Mouse (Mus musculus) midbrain, embryonic 15.5 days (tissue): ENCODE data around the gene Gm11569. TPM values are rescaled to one million over a fixed set of nuclear protein-coding genes. Genes with fewer than 3 reads are reported as not detected.
"Not testable (repeated sequence)": the region's sequence is repeated elsewhere in the genome, so short reads cannot be mapped to it uniquely, and the experiment has no call there.

Source experiments
- ATAC-seq: fragments of 200-750 bp; cut with Nextera tagmentation; replicated peaks from 2 replicates; pipeline ENCODE4 v1.8.0; 2017; ENCODE audit warnings: moderate TSS enrichment
- H3K27ac ChIP-seq: fragments of 300-500 bp; sonication (generic); 2 replicates; pipeline ENCODE4 v1.5.1; 2015; ENCODE audit warnings: mild to moderate bottlenecking, inconsistent platforms
- H3K27me3 ChIP-seq: fragments of 300-500 bp; sonication (generic); replicated peaks from 2 replicates; pipeline ENCODE4 v1.6.1; 2015; ENCODE audit warnings: inconsistent platforms
- H3K36me3 ChIP-seq: fragments of 300-500 bp; sonication (generic); replicated peaks from 2 replicates; pipeline ENCODE4 v1.6.1; 2015; ENCODE audit warnings: inconsistent platforms
- H3K4me1 ChIP-seq: fragments of 300-500 bp; sonication (generic); 2 replicates; pipeline ENCODE4 v1.6.1; 2015; ENCODE audit warnings: inconsistent platforms
- H3K4me2 ChIP-seq: fragments of 300-500 bp; sonication (generic); 2 replicates; pipeline ENCODE4 v1.6.1; 2015; ENCODE audit warnings: inconsistent platforms, mild to moderate bottlenecking, moderate library complexity
- H3K4me3 ChIP-seq: fragments of 300-500 bp; sonication (generic); 2 replicates; pipeline ENCODE4 v1.5.1; 2015; ENCODE audit warnings: mild to moderate bottlenecking, inconsistent platforms
- H3K9ac ChIP-seq: fragments of 300-500 bp; sonication (generic); 2 replicates; pipeline ENCODE4 v1.6.1; 2015; ENCODE audit warnings: mild to moderate bottlenecking, inconsistent platforms
- H3K9me3 ChIP-seq: fragments of 300-500 bp; sonication (generic); 2 replicates; pipeline ENCODE4 v1.6.1; 2016; ENCODE audit warnings: inconsistent platforms
- WGBS: fragments of 180-500 bp; shearing (Covaris S2); methylation state at CpG from one replicate; pipeline ENCODE4 v1.1.7; 2015; ENCODE audit warnings: mixed read lengths; 5-methylcytosine and 5-hydroxymethylcytosine counted together
- polyA plus RNA-seq: library from polyadenylated mRNA; unstranded; fragments of >200 nt; fragmentation: Nextera tagmentation; extraction: Ambion mirVana; gene quantifications from 2 replicates; pipeline ENCODE4 v1.2.1, GENCODE M21; 2015

The Gm11569 gene
- not detected in 2 replicates for polyA plus RNA-seq

DNA sequence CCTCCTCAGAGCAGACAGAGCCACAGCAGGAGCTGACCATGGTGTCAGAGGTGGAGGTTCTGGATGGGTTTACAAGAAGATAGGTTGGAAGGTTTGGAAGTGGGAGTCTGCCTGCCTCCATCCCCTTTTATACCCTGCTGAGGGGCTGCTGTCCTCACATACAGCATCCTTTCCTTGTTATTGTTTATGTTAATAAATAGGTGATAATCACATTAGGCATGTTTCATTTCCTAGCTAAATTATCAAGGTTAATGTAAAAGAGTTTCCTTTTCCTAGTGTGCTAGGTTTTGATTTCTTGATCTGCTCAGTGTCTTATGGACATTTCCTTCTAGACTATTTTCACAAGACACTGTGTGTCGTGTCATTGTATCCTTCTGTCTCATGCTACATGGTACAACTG lies at the start of gene Gm11569:
Gene Gm11569, minus strand, starts transcription at position 101 of the 400 bp plus-strand sequence.
- WGBS, result no CpG with 5 or more reads among the region's 1 CpGs
- not testable (repeated sequence) for H3K9me3 ChIP-seq, H3K4me1 ChIP-seq, H3K4me2 ChIP-seq, H3K27ac ChIP-seq, H3K36me3 ChIP-seq, H3K27me3 ChIP-seq, H3K4me3 ChIP-seq, H3K9ac ChIP-seq, ATAC-seq

DNA sequence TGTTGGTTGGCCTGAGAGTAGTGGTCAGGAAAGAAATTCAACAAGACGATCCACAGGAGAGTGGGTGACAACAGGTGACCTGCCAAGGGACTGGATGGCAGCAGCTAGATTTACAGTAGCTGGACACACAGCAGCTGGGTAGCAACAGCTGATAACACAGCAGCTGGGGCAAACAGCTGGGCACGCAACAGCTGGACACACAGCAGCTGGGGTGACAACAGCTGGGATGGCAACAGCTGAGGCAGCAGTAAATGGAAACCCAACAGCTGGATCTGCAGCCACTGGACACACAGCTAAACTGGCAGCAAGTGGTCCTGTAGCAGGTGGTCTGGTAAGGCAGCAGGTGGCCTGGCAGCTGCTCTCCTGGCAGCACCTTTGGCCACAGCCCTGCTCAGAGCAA lies 48.0 kb upstream of the Gm11569 start:
- H3K27ac ChIP-seq, result no peak overlapping the region
- no peak overlapping the region for H3K4me2 ChIP-seq
- no peak for ATAC-seq
- 95% methylated on average over 2 of the region's 2 CpGs for WGBS
- H3K9ac ChIP-seq, result no peak overlapping the region
- no peaks in the 10 kb centered on the region for H3K9me3 ChIP-seq
- H3K4me1 ChIP-seq, result no peaks in the 10 kb centered on the region
- H3K4me3 ChIP-seq, result no peak overlapping the region
- no peaks in the 10 kb centered on the region for H3K27me3 ChIP-seq
- H3K36me3 ChIP-seq, result no peaks in the 10 kb centered on the region

DNA sequence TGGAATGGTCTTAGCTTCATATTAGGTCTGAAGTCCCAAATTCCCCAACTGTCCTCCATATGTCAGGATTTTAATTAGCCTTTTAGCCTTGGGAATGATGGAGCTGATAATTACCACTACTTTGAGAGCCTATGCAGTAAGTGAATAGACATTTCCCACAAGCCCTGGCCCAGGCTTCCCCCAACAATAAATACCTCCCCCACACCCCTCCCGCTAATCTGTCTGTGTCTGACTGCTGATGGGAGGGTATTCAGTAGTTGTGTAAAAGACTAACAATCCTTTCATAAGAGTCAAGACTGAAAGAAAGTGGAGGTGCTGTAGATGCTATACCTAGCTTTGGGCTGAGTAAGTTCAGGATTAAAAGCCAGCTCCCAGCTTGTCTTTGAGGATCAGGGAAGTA lies 43.5 kb upstream of the Gm11569 start:
- Histone ChIP-seq H3K27ac (no peak overlapping the region), H3K27me3 (no peaks in the 10 kb centered on the region), H3K4me3 (no peak overlapping the region), H3K4me2 (no peak overlapping the region), H3K4me1 (no peaks in the 10 kb centered on the region), H3K9ac (no peak overlapping the region), H3K9me3 (no peaks in the 10 kb centered on the region), H3K36me3 (no peaks in the 10 kb centered on the region)
- ATAC-seq, result no peak
- 57% methylated on average over 1 of the region's 1 CpGs for WGBS

DNA sequence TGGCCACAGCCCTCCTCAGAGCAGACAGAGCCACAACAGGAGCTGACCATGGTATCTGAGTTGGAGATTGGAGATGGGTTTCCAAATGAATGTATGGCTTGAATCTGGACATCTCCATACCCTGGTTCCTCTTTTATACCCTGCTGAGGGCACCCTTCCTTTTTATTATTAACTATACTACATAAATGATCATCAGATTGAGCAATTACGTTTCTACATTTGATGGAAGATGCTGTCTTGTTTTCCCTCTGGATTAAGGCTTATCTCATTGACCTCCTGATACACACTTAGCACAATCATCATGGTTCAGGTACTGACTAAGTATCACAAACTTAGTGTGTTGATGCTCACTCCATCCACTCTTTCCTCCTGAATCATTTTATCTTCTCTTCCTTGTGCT lies 39.2 kb upstream of the Gm11569 start, which contains the start of gene 2300003K06Rik:
Gene 2300003K06Rik, minus strand, starts transcription at position 101 of the 400 bp plus-strand sequence.
- H3K36me3 ChIP-seq, result no peaks in the 10 kb centered on the region
- no peaks in the 10 kb centered on the region for H3K9me3 ChIP-seq
- no peak within 1 kb of the TSS for H3K9ac ChIP-seq
- H3K4me1 ChIP-seq, result no peaks in the 10 kb centered on the region
- H3K4me2 ChIP-seq, result no peak within 1 kb of the TSS
- no peaks in the 10 kb centered on the region for H3K27me3 ChIP-seq
- no peak for ATAC-seq
- H3K27ac ChIP-seq, result no peak within 1 kb of the TSS
- WGBS, result 76% methylated on average over 1 of the region's 1 CpGs
- H3K4me3 ChIP-seq, result no peak within 1 kb of the TSS

DNA sequence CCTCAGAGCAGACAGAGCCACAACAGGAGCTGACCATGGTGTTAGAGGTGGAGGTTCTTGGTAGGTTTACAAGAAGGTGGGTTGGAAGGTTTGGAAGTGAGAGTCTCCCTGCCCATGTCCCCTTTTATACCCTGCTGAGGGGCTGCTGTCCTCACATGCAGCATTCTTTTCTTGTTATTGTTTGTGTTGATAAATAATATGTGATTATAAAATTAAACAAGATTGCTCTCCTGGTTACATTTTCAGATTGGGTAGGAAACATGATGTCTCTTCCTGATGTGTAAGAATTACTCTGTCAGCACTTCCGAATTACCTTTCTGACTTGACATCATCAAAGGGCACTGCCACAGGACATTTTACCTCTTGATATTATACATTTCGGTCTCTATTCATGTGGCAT lies 16.8 kb upstream of the Gm11569 start, which contains the start of gene Gm11564:
Gene Gm11564, minus strand, starts transcription at position 101 of the 400 bp plus-strand sequence.
- ATAC-seq, H3K9ac ChIP-seq, H3K36me3 ChIP-seq, H3K27ac ChIP-seq, H3K4me3 ChIP-seq, H3K9me3 ChIP-seq, H3K4me2 ChIP-seq, H3K27me3 ChIP-seq, H3K4me1 ChIP-seq: not testable (repeated sequence)
- 90% methylated on average over 2 of the region's 2 CpGs for WGBS

DNA sequence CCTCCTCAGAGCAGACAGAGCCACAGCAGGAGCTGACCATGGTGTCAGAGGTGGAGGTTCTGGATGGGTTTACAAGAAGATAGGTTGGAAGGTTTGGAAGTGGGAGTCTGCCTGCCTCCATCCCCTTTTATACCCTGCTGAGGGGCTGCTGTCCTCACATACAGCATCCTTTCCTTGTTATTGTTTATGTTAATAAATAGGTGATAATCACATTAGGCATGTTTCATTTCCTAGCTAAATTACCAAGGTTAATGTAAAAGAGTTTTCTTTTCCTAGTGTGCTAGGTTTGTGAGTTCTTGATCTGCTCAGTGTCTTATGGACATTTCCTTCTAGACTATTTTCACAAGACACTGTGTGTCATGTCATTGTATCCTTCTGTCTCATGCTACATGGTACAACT lies 11.1 kb upstream of the Gm11569 start, which contains the start of gene Krtap4-13:
Gene Krtap4-13, minus strand, starts transcription at position 101 of the 400 bp plus-strand sequence.
- not testable (repeated sequence) for H3K27me3 ChIP-seq, H3K4me2 ChIP-seq, H3K27ac ChIP-seq, H3K9me3 ChIP-seq, H3K36me3 ChIP-seq, H3K4me1 ChIP-seq, H3K9ac ChIP-seq, H3K4me3 ChIP-seq, ATAC-seq

DNA sequence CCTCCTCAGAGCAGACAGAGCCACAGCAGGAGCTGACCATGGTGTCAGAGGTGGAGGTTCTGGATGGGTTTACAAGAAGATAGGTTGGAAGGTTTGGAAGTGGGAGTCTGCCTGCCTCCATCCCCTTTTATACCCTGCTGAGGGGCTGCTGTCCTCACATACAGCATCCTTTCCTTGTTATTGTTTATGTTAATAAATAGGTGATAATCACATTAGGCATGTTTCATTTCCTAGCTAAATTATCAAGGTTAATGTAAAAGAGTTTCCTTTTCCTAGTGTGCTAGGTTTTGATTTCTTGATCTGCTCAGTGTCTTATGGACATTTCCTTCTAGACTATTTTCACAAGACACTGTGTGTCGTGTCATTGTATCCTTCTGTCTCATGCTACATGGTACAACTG lies 5.6 kb upstream of the Gm11569 start, which contains the start of gene Gm11554:
Gene Gm11554, minus strand, starts transcription at position 101 of the 400 bp plus-strand sequence.
- not testable (repeated sequence) for H3K4me3 ChIP-seq, H3K9ac ChIP-seq, H3K36me3 ChIP-seq, H3K4me1 ChIP-seq, H3K4me2 ChIP-seq, H3K9me3 ChIP-seq, H3K27me3 ChIP-seq, H3K27ac ChIP-seq, ATAC-seq
- no CpG with 5 or more reads among the region's 1 CpGs for whole genome bisulfite sequencing

DNA sequence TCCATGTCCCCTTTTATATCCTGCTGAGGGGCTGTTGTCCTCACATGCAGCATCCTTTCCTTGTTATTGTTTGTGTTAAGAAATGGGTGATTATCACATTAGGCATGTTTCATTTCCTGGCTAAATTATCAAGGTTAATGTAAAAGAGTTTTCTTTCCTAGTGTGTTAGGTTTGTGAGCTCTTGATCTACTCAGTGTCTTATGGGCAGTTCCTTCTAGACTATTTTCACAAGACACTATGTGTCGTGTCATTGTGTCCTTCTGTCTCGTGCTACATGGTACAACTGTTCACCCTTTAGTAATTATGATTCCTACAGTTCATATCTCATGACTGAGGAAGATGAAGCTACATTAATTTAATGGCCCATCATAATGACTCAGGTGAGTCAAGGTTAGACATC lies 5.4 kb downstream of the Gm11569 start, which contains the start of gene Gm11596:
Gene Gm11596, minus strand, starts transcription at position 101 of the 400 bp plus-strand sequence.
- Histone ChIP-seq H3K9me3 (no peaks in the 10 kb centered on the region), H3K4me2 (no peak within 1 kb of the TSS), H3K9ac (no peak within 1 kb of the TSS), H3K4me1 (no peaks in the 10 kb centered on the region), H3K27ac (no peak within 1 kb of the TSS), H3K36me3 (no peaks in the 10 kb centered on the region), H3K27me3 (no peaks in the 10 kb centered on the region), H3K4me3 (no peak within 1 kb of the TSS)
- no peak for ATAC-seq
- WGBS, result 84% methylated on average over 2 of the region's 2 CpGs

DNA sequence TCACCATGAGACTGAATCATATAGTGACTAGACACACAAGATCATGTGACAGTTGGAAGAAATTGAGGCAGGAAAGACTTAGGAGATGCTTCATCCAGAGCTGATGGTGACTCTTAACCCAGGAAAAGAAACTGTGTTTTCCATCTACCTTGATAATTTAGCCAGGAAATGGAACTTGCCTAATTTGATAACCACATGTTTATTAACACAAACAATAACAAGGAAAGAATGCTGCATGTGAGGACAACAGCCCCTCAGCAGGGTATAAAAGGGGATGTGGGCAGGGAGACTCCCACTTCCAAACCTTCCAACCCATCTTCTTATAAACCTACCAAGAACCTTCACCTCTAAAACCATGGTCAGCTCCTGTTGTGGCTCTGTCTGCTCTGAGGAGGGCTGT lies 13.8 kb downstream of the Gm11569 start, which contains the start of gene Krtap4-9:
Gene Krtap4-9, plus strand, starts transcription at position 301 of the 400 bp plus-strand sequence.
- not testable (repeated sequence) for H3K27ac ChIP-seq, H3K27me3 ChIP-seq, ATAC-seq, H3K4me3 ChIP-seq, H3K9me3 ChIP-seq, H3K36me3 ChIP-seq, H3K4me2 ChIP-seq, H3K4me1 ChIP-seq, H3K9ac ChIP-seq

DNA sequence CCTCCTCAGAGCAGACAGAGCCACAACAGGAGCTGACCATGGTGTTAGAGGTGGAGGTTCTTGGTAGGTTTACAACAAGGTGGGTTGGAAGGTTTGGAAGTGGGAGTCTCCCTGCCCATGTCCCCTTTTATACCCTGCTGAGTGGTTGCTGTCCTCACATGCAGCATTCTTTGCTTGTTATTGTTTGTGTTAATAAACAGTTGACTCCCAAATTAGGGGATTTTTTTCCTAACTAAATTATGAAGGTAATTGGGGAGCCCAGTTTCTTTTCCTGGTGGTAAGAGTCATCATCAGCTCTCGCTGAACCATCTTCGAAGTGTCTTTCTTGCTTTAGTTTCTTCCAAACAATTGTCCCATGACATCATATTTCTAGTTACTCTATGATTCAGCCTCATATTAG lies 18.1 kb downstream of the Gm11569 start, which contains the start of gene Krtap4-8:
Gene Krtap4-8, minus strand, starts transcription at position 101 of the 400 bp plus-strand sequence.
- no peak for ATAC-seq
- Histone ChIP-seq H3K9ac (no peak within 1 kb of the TSS), H3K4me1 (no peaks in the 10 kb centered on the region), H3K27me3 (no peaks in the 10 kb centered on the region), H3K36me3 (no peaks in the 10 kb centered on the region), H3K4me3 (no peak within 1 kb of the TSS), H3K9me3 (no peaks in the 10 kb centered on the region), H3K4me2 (no peak within 1 kb of the TSS), H3K27ac (no peak within 1 kb of the TSS)
- WGBS, result 98% methylated on average over 2 of the region's 2 CpGs

DNA sequence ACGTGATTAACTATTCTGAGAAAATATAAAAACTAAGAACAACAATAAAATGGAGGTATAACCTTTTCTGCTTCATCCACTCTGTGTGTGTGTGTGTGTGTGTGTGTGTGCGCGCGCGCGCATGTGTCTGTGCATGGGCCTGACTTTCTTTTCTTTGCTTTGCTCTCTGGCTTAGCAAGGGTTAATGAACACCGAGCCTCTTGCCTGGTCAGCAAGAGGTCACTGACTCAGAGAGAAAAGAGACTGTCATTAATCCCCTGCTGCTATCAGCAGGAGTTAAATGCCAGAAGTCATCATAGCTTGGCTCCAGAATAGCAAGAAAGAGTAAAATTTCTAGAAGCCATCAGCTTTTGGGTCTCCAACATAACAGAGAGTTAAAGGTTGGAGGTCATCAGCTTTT lies 20.3 kb downstream of the Gm11569 start:
- Histone ChIP-seq H3K4me2 (no peak overlapping the region), H3K4me3 (no peak overlapping the region), H3K4me1 (no peaks in the 10 kb centered on the region), H3K36me3 (no peaks in the 10 kb centered on the region), H3K27me3 (no peaks in the 10 kb centered on the region), H3K9ac (no peak overlapping the region), H3K27ac (no peak overlapping the region), H3K9me3 (no peaks in the 10 kb centered on the region)
- WGBS, result 52% methylated on average over 7 of the region's 7 CpGs
- no peak for ATAC-seq

DNA sequence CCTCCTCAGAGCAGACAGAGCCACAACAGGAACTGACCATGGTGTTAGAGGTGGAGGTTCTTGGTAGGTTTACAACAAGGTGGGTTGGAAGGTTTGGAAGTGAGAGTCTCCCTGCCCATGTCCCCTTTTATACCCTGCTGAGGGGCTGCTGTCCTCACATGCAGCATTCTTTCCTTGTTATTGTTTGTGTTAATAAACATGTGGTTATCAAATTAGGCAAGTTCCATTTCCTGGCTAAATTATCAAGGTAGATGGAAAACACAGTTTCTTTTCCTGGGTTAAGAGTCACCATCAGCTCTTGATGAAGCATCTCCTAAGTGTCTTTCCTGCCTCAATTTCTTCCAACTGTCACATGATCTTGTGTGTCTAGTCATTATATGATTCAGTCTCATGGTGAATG lies 25.9 kb downstream of the Gm11569 start, which contains the start of gene Gm11595:
Gene Gm11595, minus strand, starts transcription at position 101 of the 400 bp plus-strand sequence.
- H3K27me3 ChIP-seq, H3K9me3 ChIP-seq, H3K4me1 ChIP-seq, H3K9ac ChIP-seq, H3K36me3 ChIP-seq, H3K4me3 ChIP-seq, H3K27ac ChIP-seq, ATAC-seq, H3K4me2 ChIP-seq: not testable (repeated sequence)

DNA sequence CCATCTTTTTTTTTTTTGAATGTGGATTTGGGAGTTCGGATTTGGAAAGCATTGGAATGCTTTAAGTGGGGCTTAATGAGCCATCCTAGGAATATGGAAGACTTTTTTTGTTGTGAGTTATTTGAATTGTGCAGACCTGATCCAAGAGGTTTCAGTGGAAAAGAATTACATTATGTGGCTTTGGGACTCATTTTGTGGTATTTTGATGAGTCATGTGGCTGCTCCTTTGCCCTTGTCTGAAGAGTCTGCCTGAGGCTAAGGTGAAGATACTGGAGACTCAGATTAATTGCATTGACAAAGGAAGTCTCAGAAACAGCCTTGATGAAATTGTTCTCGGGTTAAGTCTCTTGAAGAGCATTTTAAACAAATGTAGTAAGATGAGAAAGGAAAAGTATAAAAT lies 30.3 kb downstream of the Gm11569 start:
- Histone ChIP-seq H3K27me3 (no peaks in the 10 kb centered on the region), H3K4me2 (no peak overlapping the region), H3K36me3 (no peaks in the 10 kb centered on the region), H3K9ac (no peak overlapping the region), H3K27ac (no peak overlapping the region), H3K4me1 (no peaks in the 10 kb centered on the region), H3K9me3 (no peaks in the 10 kb centered on the region), H3K4me3 (no peak overlapping the region)
- 77% methylated on average over 2 of the region's 2 CpGs for WGBS
- no peak for ATAC-seq
